Mouse (Mus musculus) urinary bladder, postnatal 25 days (tissue): ENCODE data around the gene Lyst.
"Not testable (repeated sequence)": the region's sequence is repeated elsewhere in the genome, so short reads cannot be mapped to it uniquely, and the experiment has no call there.

ENCODE experiments used
- DNase-seq: peaks from one replicate; pipeline ENCODE4 v3.0.0; 2022; ENCODE audit warnings: low spot score

Lyst gene

GRCm38 (mm10) chr13:13637577-13637976 lies 47.4 kb downstream of the Lyst start:
- no peak for DNase-seq

GRCm38 (mm10) chr13:13637981-13638380 lies 47.8 kb downstream of the Lyst start:
- DNase-seq = no peak

DNA sequence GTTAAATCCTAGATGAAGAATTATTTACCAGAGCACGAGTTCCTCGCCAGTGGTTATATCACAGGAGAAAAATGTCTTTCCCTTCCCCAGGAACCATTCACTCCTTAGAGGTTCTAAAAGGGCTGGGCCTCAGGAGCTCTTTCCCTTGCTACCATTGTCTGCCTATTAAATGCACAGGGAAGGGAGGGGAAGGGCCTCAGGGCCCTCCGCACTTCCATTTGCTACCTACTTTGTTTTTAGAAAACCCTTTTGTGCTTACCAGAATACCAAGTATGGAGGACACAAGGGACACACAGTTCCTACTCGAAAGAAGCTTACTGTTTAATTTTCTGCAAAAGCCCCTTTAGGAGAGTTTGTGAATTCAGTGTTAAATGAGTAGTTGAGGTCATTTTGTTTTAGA lies 48.5 kb downstream of the Lyst start:
- DNase-seq = no peak

DNA sequence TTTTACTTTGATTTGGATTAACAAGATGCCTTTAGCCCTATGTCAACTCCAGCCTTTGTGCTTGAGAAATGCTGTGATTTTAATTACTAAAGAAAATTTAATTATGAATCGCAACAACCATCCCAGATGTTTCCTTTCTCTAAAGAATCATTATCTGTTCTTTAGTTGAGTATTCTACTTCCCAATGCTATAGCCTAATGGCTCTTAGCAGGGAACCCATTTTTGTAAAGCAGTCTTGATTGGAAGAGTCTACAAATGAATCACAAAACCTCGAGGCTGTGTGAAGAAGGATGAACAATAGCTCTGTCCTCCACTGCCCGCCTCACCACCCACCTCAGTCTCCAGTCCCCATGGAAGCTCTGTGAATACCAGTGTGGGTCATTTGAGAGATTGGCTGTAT lies 57.1 kb downstream of the Lyst start:
- no peak for DNase-seq

GRCm38 (mm10) chr13:13655453-13655852 lies 65.3 kb downstream of the Lyst start:
- no peak for DNase-seq

DNA sequence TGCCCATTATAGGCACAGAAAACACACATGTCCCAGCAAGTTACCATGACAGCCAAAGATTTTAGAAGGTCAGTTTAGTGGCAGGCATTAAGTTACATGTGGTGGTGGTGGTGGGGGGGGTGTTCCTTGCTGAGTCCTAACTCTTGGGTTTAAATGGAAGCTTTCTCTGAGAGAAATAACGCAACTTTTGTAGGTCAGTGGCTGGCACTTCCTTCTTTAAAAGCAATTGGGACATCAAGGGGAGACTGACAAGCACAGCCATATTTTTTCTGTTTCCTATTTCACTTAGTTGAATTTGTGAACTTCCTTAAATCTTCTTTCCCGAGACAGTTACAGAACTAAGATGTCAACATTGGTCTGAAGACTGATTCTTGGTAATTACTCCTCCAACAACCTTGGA lies 75.9 kb downstream of the Lyst start:
- DNase-seq = not testable (repeated sequence)

DNA sequence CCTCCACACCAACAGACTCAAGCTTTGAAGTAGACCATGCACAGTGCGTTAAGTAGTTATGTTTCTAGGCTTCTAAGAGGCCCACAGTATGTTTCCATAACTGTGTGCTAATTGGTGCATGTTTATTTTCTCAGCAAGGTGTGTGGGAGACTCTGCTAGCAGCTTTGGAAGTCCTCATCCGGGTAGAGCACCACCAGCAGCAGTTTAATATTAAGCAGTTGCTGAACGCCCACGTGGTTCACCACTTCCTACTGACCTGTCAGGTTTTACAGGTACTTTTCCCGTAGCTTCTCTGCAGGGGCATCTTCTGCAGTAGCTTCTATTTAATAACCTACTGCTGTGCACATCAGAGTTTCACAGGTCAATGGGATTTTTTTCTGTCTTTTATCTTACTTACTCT lies 80.5 kb downstream of the Lyst start:
- no peak for DNase-seq

DNA sequence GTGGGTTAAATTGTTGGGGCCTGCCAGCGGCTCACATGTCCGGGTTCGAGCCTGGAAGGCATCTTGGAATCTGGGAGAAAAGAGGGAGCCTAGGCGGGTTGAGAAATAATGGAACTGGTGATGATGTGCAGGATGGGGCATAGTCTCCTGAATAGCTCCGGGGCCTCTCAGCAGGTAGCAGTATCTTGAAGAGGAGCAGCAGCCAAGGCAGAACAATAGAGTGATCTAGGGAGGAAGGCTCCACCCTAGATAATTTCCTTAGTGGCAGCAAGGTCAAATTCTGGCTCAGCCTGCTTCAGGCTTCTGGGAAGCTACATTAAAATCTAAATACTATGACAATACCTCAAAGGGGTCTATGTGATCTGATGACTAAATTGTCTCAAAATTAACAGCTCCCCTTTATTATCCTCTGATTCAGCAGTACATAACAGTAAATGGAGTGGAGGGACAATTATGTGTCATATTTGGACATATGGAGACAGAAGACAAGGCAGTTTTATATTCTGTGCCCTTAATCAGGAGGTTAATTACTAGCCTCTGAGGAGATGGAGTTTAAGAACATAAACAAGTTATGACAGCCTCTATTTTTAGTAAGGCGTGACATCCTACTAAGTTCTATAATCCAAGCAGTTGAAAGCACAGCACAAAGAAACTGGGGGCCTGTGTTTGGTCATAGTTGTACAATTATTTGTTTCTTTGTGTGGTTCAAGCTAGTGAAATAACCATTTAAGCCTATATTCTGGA lies 81.6 kb downstream of the Lyst start:
- no peak for DNase-seq

GRCm38 (mm10) chr13:13674669-13675343 lies 84.6 kb downstream of the Lyst start:
- DNase-seq = no peak

DNA sequence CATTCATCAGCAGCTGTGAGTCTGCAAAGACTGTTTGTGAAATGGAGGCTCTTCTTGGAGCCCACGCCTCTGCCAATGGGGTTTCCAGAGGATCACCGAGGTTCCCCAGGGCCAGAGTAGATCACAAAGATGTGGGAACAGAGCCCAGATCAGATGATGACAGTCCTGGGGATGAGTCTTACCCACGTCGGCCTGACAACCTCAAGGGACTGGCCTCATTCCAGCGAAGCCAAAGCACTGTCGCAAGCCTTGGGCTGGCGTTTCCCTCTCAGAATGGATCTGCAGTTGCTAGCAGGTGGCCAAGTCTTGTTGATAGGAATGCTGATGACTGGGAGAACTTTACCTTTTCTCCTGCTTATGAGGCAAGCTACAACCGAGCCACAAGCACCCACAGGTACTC lies 87.7 kb downstream of the Lyst start:
- no peak for DNase-seq

GRCm38 (mm10) chr13:13681642-13682041 lies 91.4 kb downstream of the Lyst start:
- no peak for DNase-seq

DNA sequence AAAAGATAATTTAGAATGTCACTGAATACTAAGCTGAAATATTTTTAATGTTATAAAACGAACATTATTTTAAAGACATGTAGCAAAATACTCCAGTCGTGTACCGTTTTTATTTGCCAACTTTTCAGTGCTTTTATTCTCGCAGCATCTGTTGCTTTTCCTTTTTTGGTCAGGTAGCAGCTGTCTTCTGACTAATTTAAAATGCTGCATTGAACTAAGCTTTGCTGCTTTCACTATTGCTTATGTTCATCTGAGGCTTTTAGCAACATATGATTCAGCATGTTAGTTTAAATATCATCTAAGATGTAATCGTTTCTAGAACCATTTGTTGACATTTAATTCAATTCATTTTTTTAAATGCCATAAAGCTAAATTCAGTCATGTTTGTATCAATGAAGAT lies 113.3 kb downstream of the Lyst start:
- DNase-seq = no peak

- DNase-seq = not testable (repeated sequence)
Observed at GRCm38 (mm10) chr13:13721435-13721834, 131.2 kb downstream of the Lyst start.

- DNase-seq = no peak
Observed at GRCm38 (mm10) chr13:13723293-13723692, 133.1 kb downstream of the Lyst start.

- DNase-seq = no peak
Observed at GRCm38 (mm10) chr13:13723786-13724185, 133.6 kb downstream of the Lyst start.

DNA sequence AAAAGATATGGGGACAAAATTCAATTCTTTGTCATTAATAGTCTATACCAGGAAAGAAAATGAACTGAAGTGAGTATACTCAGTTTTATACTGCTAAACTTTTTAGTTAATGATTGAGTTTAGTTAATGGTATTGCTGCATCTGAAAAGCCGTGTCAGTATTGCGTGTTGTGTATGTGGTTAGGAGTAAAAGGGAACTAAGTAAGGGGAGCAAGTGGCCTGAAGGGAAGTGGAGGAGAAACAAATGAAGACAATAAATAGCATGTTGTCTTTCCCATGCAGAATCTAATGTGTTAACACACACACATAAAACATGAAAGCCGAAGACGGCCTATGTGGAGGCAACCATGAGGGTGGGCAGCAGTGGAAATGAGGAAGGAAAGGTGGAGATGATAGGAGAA lies 149.0 kb downstream of the Lyst start:
- DNase-seq = no peak

GRCm38 (mm10) chr13:13745911-13746310 lies 155.7 kb downstream of the Lyst start:
- no peak for DNase-seq

- DNase-seq = no peak
Observed at GRCm38 (mm10) chr13:13775778-13776494, 185.7 kb downstream of the Lyst start.

DNA sequence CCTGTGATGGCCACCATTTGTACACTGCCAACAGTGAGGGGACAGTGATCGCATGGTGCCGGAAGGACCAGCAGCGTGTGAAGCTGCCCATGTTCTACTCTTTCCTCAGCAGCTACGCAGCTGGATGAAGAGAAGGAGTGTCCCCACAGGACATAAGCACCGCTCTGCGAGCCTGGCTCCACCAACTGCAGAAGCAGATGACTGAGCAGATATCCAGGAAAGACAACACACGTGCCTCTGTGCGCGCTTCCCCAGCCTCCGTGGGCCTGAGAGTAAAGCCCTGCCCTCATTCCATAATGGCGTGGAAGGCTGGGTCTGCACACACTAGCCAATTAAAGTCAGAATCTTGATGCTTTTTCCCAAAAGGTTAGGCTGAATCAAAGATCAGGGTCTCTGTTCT lies 186.9 kb downstream of the Lyst start:
- no peak for DNase-seq

DNA sequence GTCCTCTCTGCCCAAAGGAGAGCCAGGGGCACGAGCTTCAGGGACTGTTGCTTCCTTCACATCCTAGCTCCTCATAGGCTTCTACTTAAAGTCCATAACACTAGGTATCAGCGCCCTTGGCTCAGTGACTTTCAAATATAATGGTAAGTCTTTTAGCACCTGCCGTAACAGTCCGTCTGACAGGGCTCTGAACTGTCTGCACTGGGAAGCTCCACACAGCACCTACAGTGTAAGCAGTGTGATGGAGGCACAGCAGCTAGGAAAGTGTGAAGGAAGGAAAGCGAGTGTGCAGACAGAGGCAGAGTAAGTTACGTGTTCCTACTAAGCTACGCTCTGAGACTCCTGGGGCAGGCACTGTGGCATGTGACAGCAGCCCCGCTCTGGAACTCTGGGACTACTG lies 187.5 kb downstream of the Lyst start:
- DNase-seq = no peak

DNA sequence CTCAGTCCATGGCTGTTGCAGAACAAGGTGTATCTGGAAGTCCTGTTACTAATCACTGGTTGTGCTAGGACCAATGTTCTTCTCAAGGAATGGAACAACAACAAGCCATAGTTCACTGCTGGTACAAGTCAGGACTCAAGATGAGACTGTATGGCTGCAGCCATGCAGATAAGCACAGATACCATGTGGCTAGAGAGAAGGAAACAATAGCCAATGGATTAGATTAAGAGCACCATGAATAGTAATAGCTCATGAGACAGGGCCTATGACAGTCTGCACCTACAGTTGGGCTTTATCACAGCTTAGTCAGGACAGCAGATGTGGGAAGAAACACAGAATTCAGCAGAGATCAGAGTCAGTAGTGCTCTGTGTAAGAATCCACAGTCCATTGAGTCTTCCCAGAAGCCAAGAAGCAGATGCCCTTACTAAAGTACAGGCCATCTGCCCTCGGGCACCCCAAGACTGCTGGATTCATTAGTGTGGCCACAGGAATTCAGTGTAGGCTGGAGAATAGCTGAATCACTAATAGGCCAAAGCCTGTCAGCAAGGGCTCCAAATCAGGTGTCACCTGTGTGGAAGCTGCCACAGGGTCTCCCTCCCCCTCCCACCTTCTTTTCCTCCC lies 188.8 kb downstream of the Lyst start:
- no peak for DNase-seq

- DNase-seq = no peak
Observed at GRCm38 (mm10) chr13:13780271-13780670, 190.1 kb downstream of the Lyst start.

DNA sequence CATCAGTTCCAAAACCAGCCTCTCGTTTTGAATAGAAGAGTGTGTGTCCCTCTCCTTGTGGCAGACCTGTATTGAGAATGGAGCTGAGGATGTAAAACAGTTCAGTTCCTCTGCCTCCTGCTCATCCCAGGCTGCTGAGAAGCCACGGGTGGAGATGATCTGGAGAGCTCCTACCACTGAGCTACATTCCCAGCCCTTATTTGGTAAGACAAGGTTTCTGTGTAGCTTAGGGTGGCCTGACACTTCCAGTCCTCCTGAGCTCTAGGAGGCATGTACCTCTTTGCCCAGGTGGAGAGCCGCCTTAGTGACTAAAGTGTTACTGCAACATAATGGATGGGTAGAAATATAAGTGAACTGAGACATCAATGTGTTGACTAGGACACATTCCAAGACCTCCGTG lies 190.8 kb downstream of the Lyst start:
- DNase-seq = no peak
